Mouse (Mus musculus) lung, postnatal 0 days (tissue): ENCODE data around the gene Enox1.

ENCODE experiments used
- CTCF ChIP-seq: IDR thresholded peaks from 2 replicates; pipeline ENCODE4 v1.5.1; 2016; ENCODE audit warnings: antibody characterized with exemption, mild to moderate bottlenecking
- EP300 ChIP-seq: IDR thresholded peaks from 2 replicates; pipeline ENCODE4 v1.6.1; 2016; ENCODE audit warnings: antibody characterized with exemption, mild to moderate bottlenecking, control low read depth

DNA sequence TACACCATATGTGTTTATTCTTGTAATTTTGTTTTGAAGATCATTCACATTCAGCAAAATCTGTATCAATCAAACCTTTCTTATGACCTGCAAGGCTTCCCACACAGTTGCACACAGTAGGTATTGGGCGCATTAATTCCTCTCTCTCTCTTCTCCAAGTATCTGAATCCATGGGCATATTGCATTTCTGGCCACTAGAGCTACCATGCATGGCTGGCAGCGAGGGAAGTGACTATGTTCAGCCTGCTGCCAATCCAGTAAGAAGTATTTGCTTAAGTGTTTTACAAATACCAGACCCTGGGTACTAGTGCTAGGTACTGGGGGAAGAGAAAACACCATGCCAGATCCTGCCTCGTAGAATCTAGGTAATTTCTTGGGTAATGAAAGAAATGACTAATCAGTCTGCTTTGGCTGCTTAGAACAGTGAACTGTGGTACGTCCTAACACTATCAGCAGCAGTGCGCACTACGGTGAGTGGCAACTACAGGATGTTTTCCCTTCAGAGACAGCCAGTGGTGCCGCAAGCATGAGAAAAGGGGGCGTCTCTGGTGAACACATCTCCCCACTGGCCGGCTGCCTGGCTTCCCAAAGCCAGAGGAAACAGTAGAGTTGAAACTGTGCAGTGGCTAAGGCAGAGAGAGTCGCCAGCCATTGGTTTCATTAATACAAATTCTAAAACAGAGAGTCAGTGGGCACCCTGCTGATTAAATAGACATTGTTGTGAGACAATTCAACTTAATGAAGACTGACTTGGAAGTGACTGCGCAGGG lies 428.7 kb downstream of the Enox1 start:
- no peak for TF ChIP-seq CTCF
- no peak for TF ChIP-seq EP300
